Mouse (Mus musculus): ENCODE data around the gene 6330409D20Rik. TPM values are rescaled to one million over a fixed set of nuclear protein-coding genes. Genes with fewer than 3 reads are reported as not detected.

The 6330409D20Rik gene
- total and polyA plus RNA-seq, 3 experiments: not detected

DNA sequence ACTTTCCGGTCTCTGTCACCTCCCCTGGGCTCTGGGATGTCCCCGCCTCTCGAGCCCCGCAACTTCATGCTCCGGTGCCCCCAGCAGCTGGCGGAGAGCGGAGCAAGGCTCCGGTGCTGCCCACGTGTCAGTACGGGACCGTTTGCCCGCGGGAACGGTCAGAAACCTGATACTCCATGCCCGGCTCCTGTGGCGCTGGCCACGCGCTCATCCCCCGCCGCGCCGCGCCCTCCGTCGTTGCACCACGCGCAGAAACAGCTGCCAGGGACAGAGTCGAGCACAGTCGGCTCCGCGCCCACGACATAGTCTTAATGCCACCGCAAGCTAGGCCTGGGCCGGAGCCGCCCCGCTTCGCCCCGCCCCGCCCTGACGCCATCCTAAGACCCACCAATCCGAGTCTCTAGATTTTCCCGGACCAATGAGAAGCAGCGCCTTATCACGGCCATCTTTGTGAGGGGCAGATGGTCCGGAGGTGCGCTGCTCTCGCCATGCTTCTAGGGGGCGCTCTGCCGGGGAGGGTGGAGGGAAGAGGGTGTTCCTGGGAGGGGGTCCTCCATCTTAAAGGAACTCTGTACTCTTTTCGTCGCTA is 46.9 kb downstream of the 6330409D20Rik start:
- TF ChIP-seq CTCF (IDR thresholded peaks at IDR 0.05; ENCODE audit: low read depth, low read length) (peak; percentile 73), GATA2 (IDR thresholded peaks at IDR 0.05; ENCODE audit: borderline replicate concordance, low read depth, low read length) (peak; percentile 99; the same call in 1 of the 2 replicates), POLR2AphosphoS5 (IDR thresholded peaks at IDR 0.05; ENCODE audit: insufficient replicate concordance, low read depth, low read length) (no peak), GATA1 (IDR thresholded peaks at IDR 0.05; ENCODE audit: borderline replicate concordance, low read length) (no peak)
- Histone ChIP-seq H3K36me3 (replicated peaks) (peaks cover 37% of the 10 kb centered on the region), H3K9me3 (replicated peaks) (no peaks in the 10 kb centered on the region), H3K4me1 (ENCODE audit: insufficient read depth, low read depth, low read length) (peaks cover 43% of the 10 kb centered on the region), H3K4me3 (ENCODE audit: low read depth, low read length) (peak overlapping the region; percentile 93), H3K27me3 (ENCODE audit: insufficient read depth, low read length) (no peaks in the 10 kb centered on the region)
- ATAC-seq (ENCODE audit: extremely low read depth, insufficient number of reproducible peaks, low FRiP score, poor library complexity, severe bottlenecking): peak; percentile 95
- DNase-seq (ENCODE audit: low spot score): peak; percentile 98

DNA sequence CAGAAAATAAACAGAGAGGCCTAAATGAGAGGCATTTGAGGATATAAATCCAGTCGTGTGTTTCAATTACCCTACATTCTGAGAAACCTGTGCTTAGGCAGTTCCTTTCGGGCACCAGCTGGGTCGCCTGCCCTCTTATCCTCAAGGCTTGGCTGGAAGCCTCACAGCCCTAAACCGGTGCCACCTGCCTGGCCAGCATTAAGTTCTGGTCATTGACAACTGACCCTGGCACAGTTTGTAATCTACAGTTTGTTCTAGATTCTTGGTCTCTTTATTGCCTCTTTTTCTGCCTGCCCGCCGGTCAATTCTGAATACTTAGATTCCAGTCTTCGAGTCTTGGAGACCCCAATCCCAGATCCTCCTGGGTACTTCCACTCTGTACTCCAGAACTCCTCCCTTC is 47.5 kb downstream of the 6330409D20Rik start:
- TF ChIP-seq GATA1 (IDR thresholded peaks at IDR 0.05; ENCODE audit: borderline replicate concordance, low read length) (no peak), GATA2 (IDR thresholded peaks at IDR 0.05; ENCODE audit: borderline replicate concordance, low read depth, low read length) (no peak), TAL1 (conservative IDR thresholded peaks at IDR 0.05; ENCODE audit: low read depth, low read length) (no peak), CTCF (IDR thresholded peaks at IDR 0.05; ENCODE audit: low read depth, low read length) (no peak), POLR2AphosphoS5 (IDR thresholded peaks at IDR 0.05; ENCODE audit: insufficient replicate concordance, low read depth, low read length) (no peak)
- Histone ChIP-seq H3K4me3 (ENCODE audit: low read depth, low read length) (peak overlapping the region; percentile 93), H3K36me3 (replicated peaks) (peaks cover 42% of the 10 kb centered on the region), H3K27me3 (ENCODE audit: insufficient read depth, low read length) (no peaks in the 10 kb centered on the region), H3K9me3 (replicated peaks) (no peaks in the 10 kb centered on the region), H3K4me1 (ENCODE audit: insufficient read depth, low read depth, low read length) (peaks cover 43% of the 10 kb centered on the region)
- no peak for DNase-seq (ENCODE audit: low spot score)
- no peak for ATAC-seq (ENCODE audit: extremely low read depth, insufficient number of reproducible peaks, low FRiP score, poor library complexity, severe bottlenecking)

DNA sequence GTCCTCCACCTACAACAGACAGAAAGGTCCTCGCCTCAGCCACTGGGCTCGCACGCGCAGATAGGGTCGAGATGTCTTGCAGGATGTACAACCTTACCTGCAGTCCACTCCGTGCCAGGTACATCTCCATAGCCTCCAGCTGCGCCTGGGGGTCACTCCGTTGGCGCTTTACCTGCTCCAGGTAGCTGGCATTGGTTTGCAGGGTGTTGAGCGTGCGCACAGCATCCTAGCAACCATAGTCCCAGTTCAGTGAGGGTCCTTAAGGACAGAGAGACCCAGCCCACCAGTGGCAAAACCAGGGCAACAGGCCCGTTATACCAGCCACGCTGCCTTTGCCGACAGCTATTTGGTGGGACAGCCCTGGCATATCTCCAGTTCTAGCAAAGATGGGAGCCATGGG is 48.3 kb downstream of the 6330409D20Rik start:
- Histone ChIP-seq H3K27me3 (ENCODE audit: insufficient read depth, low read length) (no peaks in the 10 kb centered on the region), H3K4me3 (ENCODE audit: low read depth, low read length) (peak overlapping the region; percentile 93; the same call in 1 of the 2 replicates), H3K4me1 (ENCODE audit: insufficient read depth, low read depth, low read length) (peaks cover 43% of the 10 kb centered on the region), H3K9me3 (replicated peaks) (no peaks in the 10 kb centered on the region), H3K36me3 (replicated peaks) (peaks cover 50% of the 10 kb centered on the region)
- no peak for ATAC-seq (ENCODE audit: extremely low read depth, insufficient number of reproducible peaks, low FRiP score, poor library complexity, severe bottlenecking)
- DNase-seq (ENCODE audit: low spot score): no peak
- no peak for TF ChIP-seq CTCF (IDR thresholded peaks at IDR 0.05; ENCODE audit: low read depth, low read length)
- TF ChIP-seq POLR2AphosphoS5 (IDR thresholded peaks at IDR 0.05; ENCODE audit: insufficient replicate concordance, low read depth, low read length): no peak
- no peak for TF ChIP-seq TAL1 (conservative IDR thresholded peaks at IDR 0.05; ENCODE audit: low read depth, low read length)
- no peak for TF ChIP-seq GATA2 (IDR thresholded peaks at IDR 0.05; ENCODE audit: borderline replicate concordance, low read depth, low read length)
- TF ChIP-seq GATA1 (IDR thresholded peaks at IDR 0.05; ENCODE audit: borderline replicate concordance, low read length): no peak

DNA sequence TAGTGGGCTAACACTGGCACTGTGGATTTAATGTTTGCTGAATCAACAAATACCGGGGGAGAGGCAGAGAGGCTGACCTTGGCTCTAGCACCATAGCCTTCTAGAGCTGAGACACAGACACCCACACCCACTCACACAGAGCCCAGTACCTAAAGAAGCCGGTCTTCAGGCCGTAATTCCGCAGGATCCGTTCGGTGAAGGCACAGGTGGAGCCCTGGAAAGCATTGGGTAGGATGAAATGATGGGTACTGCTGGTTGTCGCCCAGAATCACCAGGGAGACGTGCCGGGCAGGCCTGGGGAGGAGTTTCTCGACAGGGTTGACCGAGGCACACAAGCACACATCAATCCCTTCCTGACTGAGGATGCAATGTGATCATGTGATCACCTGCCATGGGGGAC is 49.8 kb downstream of the 6330409D20Rik start:
- ATAC-seq (ENCODE audit: extremely low read depth, insufficient number of reproducible peaks, low FRiP score, poor library complexity, severe bottlenecking) (no peak), DNase-seq (ENCODE audit: low spot score) (no peak)
- TF ChIP-seq POLR2AphosphoS5 (IDR thresholded peaks at IDR 0.05; ENCODE audit: insufficient replicate concordance, low read depth, low read length): no peak
- H3K27me3 ChIP-seq (ENCODE audit: insufficient read depth, low read length): no peaks in the 10 kb centered on the region
- no peaks in the 10 kb centered on the region for H3K9me3 ChIP-seq (replicated peaks)
- H3K4me1 ChIP-seq (ENCODE audit: insufficient read depth, low read depth, low read length): peaks cover 43% of the 10 kb centered on the region
- peaks cover 65% of the 10 kb centered on the region for H3K36me3 ChIP-seq (replicated peaks)
- peak overlapping the region; percentile 22; the same call in 1 of the 2 replicates for H3K4me3 ChIP-seq (ENCODE audit: low read depth, low read length)

DNA sequence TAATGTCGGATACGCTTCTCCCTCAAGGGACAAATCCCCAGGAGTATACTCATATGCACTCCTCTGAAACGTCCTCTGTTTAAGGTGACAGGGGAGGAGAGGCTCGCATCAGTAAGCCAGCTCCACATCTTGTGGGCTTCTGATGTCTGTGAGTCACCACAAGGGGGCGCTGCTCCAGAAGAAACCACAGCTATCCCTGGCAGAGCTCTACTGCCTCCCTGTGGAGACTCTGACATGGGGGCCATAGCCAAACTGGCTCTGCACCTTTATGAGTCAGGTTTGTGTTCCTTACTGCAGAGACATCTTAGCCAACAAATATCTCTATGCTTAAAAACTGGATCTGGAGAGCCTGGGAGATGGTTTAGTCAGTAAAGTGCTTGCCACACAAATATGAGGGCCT is 51.4 kb downstream of the 6330409D20Rik start:
- peak; percentile 42; the same call in 1 of the 2 replicates for ATAC-seq (ENCODE audit: extremely low read depth, insufficient number of reproducible peaks, low FRiP score, poor library complexity, severe bottlenecking)
- H3K27me3 ChIP-seq (ENCODE audit: insufficient read depth, low read length): no peaks in the 10 kb centered on the region
- H3K4me3 ChIP-seq (ENCODE audit: low read depth, low read length): no peak overlapping the region
- H3K36me3 ChIP-seq (replicated peaks): peaks cover 81% of the 10 kb centered on the region
- H3K9me3 ChIP-seq (replicated peaks): no peaks in the 10 kb centered on the region
- peaks cover 39% of the 10 kb centered on the region for H3K4me1 ChIP-seq (ENCODE audit: insufficient read depth, low read depth, low read length)
- DNase-seq (ENCODE audit: low spot score): peak; percentile 75
- TF ChIP-seq CTCF (IDR thresholded peaks at IDR 0.05; ENCODE audit: low read depth, low read length) (peak; percentile 98), GATA1 (IDR thresholded peaks at IDR 0.05; ENCODE audit: borderline replicate concordance, low read length) (no peak)

DNA sequence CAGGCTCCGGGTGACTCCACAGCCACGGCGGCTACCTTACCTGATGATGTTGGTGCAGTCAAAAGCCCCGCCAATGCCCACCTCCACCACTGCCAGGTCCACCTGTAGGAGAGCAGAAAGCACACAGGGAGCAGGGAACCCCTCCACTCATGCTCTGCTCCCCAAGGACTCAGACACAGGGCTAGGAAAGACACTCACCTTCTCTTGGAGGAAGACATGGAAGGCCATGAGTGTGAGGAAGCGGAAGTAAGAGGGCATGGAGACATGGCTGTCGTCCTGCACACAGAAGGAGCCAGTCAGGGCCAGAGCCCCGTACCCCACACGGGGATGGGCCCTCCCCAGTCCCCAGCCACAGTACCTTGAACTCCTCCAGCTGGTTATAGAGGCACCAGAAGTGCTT is 53.3 kb downstream of the 6330409D20Rik start:
- TF ChIP-seq CTCF (IDR thresholded peaks at IDR 0.05; ENCODE audit: low read depth, low read length) (no peak), GATA1 (IDR thresholded peaks at IDR 0.05; ENCODE audit: borderline replicate concordance, low read length) (no peak), TAL1 (conservative IDR thresholded peaks at IDR 0.05; ENCODE audit: low read depth, low read length) (no peak), POLR2AphosphoS5 (IDR thresholded peaks at IDR 0.05; ENCODE audit: insufficient replicate concordance, low read depth, low read length) (no peak), GATA2 (IDR thresholded peaks at IDR 0.05; ENCODE audit: borderline replicate concordance, low read depth, low read length) (no peak)
- Histone ChIP-seq H3K27me3 (ENCODE audit: insufficient read depth, low read length) (no peaks in the 10 kb centered on the region), H3K36me3 (replicated peaks) (peaks cover 97% of the 10 kb centered on the region), H3K4me3 (ENCODE audit: low read depth, low read length) (no peak overlapping the region), H3K9me3 (replicated peaks) (no peaks in the 10 kb centered on the region), H3K4me1 (ENCODE audit: insufficient read depth, low read depth, low read length) (peaks cover 28% of the 10 kb centered on the region)
- ATAC-seq (ENCODE audit: extremely low read depth, insufficient number of reproducible peaks, low FRiP score, poor library complexity, severe bottlenecking) (no peak), DNase-seq (ENCODE audit: low spot score) (no peak)

DNA sequence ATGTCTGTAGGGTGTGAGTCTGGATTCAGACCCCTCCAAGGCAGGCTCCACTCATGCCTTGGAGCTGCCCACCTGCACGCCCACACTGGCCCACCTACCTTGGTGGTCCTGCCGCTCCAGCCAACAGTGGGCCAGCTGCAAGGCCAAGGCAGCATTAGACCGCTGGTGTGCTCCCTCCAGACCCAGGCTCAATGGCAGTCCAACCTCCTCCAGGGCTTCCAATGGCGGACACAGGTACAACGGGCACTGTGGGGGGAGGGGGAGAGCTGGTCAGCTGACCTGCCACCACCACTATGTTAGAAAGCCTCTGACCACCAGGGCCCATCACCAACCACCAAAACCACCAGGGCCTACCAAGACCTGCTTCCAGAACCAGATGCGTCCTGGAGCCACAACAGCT is 54.2 kb downstream of the 6330409D20Rik start:
- Histone ChIP-seq H3K36me3 (replicated peaks) (peaks cover 97% of the 10 kb centered on the region), H3K9me3 (replicated peaks) (no peaks in the 10 kb centered on the region), H3K4me1 (ENCODE audit: insufficient read depth, low read depth, low read length) (peaks cover 28% of the 10 kb centered on the region), H3K4me3 (ENCODE audit: low read depth, low read length) (no peak overlapping the region), H3K27me3 (ENCODE audit: insufficient read depth, low read length) (no peaks in the 10 kb centered on the region)
- no peak for ATAC-seq (ENCODE audit: extremely low read depth, insufficient number of reproducible peaks, low FRiP score, poor library complexity, severe bottlenecking)
- no peak for DNase-seq (ENCODE audit: low spot score)
- TF ChIP-seq GATA1 (IDR thresholded peaks at IDR 0.05; ENCODE audit: borderline replicate concordance, low read length) (no peak), POLR2AphosphoS5 (IDR thresholded peaks at IDR 0.05; ENCODE audit: insufficient replicate concordance, low read depth, low read length) (no peak), TAL1 (conservative IDR thresholded peaks at IDR 0.05; ENCODE audit: low read depth, low read length) (no peak), GATA2 (IDR thresholded peaks at IDR 0.05; ENCODE audit: borderline replicate concordance, low read depth, low read length) (no peak)
